In the genomic region with DNA sequence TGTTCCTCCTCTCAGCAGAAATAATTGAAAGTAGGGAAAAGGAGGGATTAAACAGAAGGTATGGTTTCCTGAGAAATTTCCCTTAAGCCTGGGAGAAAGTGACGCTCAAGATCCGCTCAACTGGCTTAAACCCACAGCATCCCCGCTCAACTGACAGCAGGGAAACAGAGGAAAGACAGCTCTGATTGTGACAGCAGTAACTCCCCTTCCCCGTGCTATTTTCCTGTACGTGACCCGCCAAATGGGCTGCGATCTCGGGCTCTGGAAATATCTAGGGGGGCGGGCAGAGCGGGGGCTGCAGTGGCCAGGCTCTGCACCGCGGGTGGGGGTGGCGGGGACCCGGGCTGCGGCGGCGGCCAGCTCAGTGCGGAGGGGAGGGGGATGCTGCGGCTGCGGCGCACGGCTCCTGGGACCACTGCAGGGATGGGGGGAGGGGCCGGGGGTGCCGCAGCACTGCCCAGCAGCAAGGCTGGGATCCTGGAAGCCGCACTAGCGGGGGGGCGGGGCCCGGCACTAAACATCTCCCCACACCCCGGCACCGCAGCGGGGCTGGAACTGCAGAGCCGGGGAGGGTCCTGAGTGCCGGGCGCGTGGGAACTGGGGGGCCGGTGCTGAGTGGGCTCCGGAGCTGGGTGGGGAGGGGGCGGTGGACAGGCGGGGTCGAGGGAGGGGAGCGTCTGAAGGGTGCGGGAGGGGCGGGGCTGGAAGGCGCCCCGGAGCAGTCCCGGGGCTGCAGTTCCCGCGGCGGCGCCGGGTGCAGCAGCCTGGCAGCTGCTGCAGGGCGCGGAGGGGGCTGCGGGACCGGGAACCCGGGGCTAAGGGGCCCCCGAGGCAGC, we compare ENCODE assay signal across 9 mouse cellular contexts. TPM values are rescaled to one million over a fixed set of nuclear protein-coding genes. Genes with fewer than 3 reads are reported as not detected.
DNase-seq lines count a peak whose midpoint lies in the region; ATAC-seq and TF ChIP-seq lines count a peak whose summit lies in the region.
"Had no signal": no experiment of that assay in that cellular context is flagged by ENCODE, and none has a peak within 500 bp of the region (broad histone marks: within the 10 kb centered on the region; RNA-seq: fewer than 3 reads in every experiment).

No protein-coding gene starts in this region.

- intact Hi-C loops in gastrocnemius, adult 2 months (cut with DNase I) = loop anchor here (5.0 kb wide), 1 partner anchor 61 kb away; a partner anchor contains a TSS

- peak overlapping the region; percentile 87 for H3K9ac ChIP-seq in heart, embryonic 16.5 days (ENCODE audit: low read length)
- H3K9ac ChIP-seq in liver, adult 2 months (ENCODE audit: low read depth, low read length) = peak overlapping the region; percentile 98

- peaks cover 34% of the 10 kb centered on the region for H3K79me2 ChIP-seq in liver, adult 2 months (ENCODE audit: control insufficient read depth, insufficient read depth, low read length)

- peak overlapping the region; percentile 70 for H3K4me2 ChIP-seq in heart, embryonic 16.5 days (ENCODE audit: low read depth, low read length)

- no peak for TF ChIP-seq POLR2A in liver, adult 2 months (IDR thresholded peaks at IDR 0.05; ENCODE audit: extremely low read depth, insufficient read depth, low read length)

- peak; percentile 25 for ATAC-seq in heart, embryonic 16.5 days (replicated peaks; ENCODE audit: extremely low read depth, insufficient read depth, low FRiP score)

- peaks cover 38% of the 10 kb centered on the region for H3K4me1 ChIP-seq in heart, embryonic 16.5 days (ENCODE audit: control insufficient read depth, insufficient read depth, low read length)
- peaks cover 4% of the 10 kb centered on the region; the same call in 1 of the 2 replicates for H3K4me1 ChIP-seq in liver, adult 2 months (ENCODE audit: control insufficient read depth, insufficient read depth, low read length)

- H3K27ac ChIP-seq in gastrocnemius, adult 2 months = peak overlapping the region; percentile 98
- peak overlapping the region; percentile 93 for H3K27ac ChIP-seq in heart, embryonic 16.5 days (ENCODE audit: low read length)
- H3K27ac ChIP-seq in liver, adult 2 months (replicated peaks; ENCODE audit: insufficient read depth, low read depth, low read length) = no peak overlapping the region
- H3K27ac ChIP-seq: macrophage had no signal

- WGBS in heart, embryonic 16.5 days = 1% methylated on average over 52 of the region's 57 CpGs
- WGBS in liver, adult 2 months = 6% methylated on average over 46 of the region's 57 CpGs

- DNase-seq in gastrocnemius, adult 2 months = peak; percentile 61
- DNase-seq in gastrocnemius, postnatal 25 days = no peak
- peak; percentile 54 for DNase-seq in CD4-positive, CD25-positive, alpha-beta regulatory T cell, adult 2 months (ENCODE audit: low read depth, low spot score)
- DNase-seq in cerebellum, postnatal 10 days = peak; percentile 65 to 75
- no peak for DNase-seq in liver, adult 2 months (ENCODE audit: extremely low read depth, low read depth, low spot score)
- DNase-seq in retina, postnatal 1 day = peak; percentile 73
- DNase-seq in urinary bladder, adult 18-20 months (ENCODE audit: low spot score in 2 of 2) = no peak

- peak overlapping the region; percentile 96 for H3K4me3 ChIP-seq in gastrocnemius, adult 2 months
- peak overlapping the region; percentile 80 for H3K4me3 ChIP-seq in heart, embryonic 16.5 days (ENCODE audit: low read length)
- H3K4me3 ChIP-seq in liver, adult 2 months (ENCODE audit: insufficient read depth, low read depth, low read length) = peak overlapping the region; percentile 100

- no peaks in the 10 kb centered on the region for H3K27me3 ChIP-seq in heart, embryonic 16.5 days (ENCODE audit: control insufficient read depth, insufficient read depth, low read length)
- no peaks in the 10 kb centered on the region for H3K27me3 ChIP-seq in liver, adult 2 months (ENCODE audit: control insufficient read depth, insufficient read depth, low read length)

- TF ChIP-seq CTCF in gastrocnemius, adult 2 months (IDR thresholded peaks at IDR 0.05) = no peak
- TF ChIP-seq CTCF in liver, adult 2 months (IDR thresholded peaks at IDR 0.05; ENCODE audit: low read depth, low read length) = no peak

- H3K36me3 ChIP-seq in heart, embryonic 16.5 days (ENCODE audit: control insufficient read depth, insufficient read depth) = peaks cover 21% of the 10 kb centered on the region
- 0 out of 2 replicates have a peak, but pooled peaks cover 2% of the 10 kb centered on the region for H3K36me3 ChIP-seq in liver, adult 2 months (ENCODE audit: control insufficient read depth, insufficient read depth, low read length)

- no peaks in the 10 kb centered on the region for H3K9me3 ChIP-seq in heart, embryonic 16.5 days (replicated peaks; ENCODE audit: control insufficient read depth, low read length)

RNA-seq across cellular contexts. Expression of a gene that starts 0.7 kb away (rescaled TPM):
- total RNA-seq in gastrocnemius, adult 2 months (2021) = 100 to 1,000 TPM; 162 to 163 TPM
- total RNA-seq in gastrocnemius, postnatal 25 days (2021) = 100 to 1,000 TPM; 149 to 190 TPM
- polyA plus RNA-seq in heart, embryonic 16.5 days (2015; fragmentation: Nextera tagmentation; extraction: Ambion mirVana) = 81.5 and 103 TPM in 2 replicates
- 7.9 and 9.9 TPM in 2 replicates for total RNA-seq in liver, adult 2 months (2014; rRNA removed)
- polyA plus RNA-seq in liver, adult 2 months (2012; rRNA removed) = 5.0 and 7.9 TPM in 2 replicates

RNA-seq across cellular contexts. Expression of a gene that starts 43.3 kb away (rescaled TPM):
- 10 to 100 TPM; 17.2 to 28.5 TPM for total RNA-seq in gastrocnemius, adult 2 months (2021)
- total RNA-seq in gastrocnemius, postnatal 25 days (2021) = 10 to 100 TPM; 19.1 to 19.6 TPM
- 1.2 and 1.9 TPM in 2 replicates for polyA plus RNA-seq in heart, embryonic 16.5 days (2015; fragmentation: Nextera tagmentation; extraction: Ambion mirVana)
- 1.2 and 2.1 TPM in 2 replicates for total RNA-seq in liver, adult 2 months (2014; rRNA removed)
- 0.19 and 0.57 TPM in 2 replicates for polyA plus RNA-seq in liver, adult 2 months (2012; rRNA removed)

RNA-seq across cellular contexts. Expression of a gene that starts 58.8 kb away (rescaled TPM):
- 1 to 10 TPM; 6.2 to 7.1 TPM for total RNA-seq in gastrocnemius, adult 2 months (2021)
- 1 to 10 TPM; 6.0 to 6.6 TPM for total RNA-seq in gastrocnemius, postnatal 25 days (2021)
- 16.2 and 17.2 TPM in 2 replicates for polyA plus RNA-seq in heart, embryonic 16.5 days (2015; fragmentation: Nextera tagmentation; extraction: Ambion mirVana)
- 10.8 and 13.2 TPM in 2 replicates for total RNA-seq in liver, adult 2 months (2014; rRNA removed)
- polyA plus RNA-seq in liver, adult 2 months (2012; rRNA removed) = 22.8 and 33.2 TPM in 2 replicates

Comparison
In these comparisons a context has a peak if more than half of its experiments do, and no peak if none do; other contexts are left out.
1. DNase-seq: peak in gastrocnemius, adult 2 months (single experiment), CD4-positive, CD25-positive, alpha-beta regulatory T cell, adult 2 months (single experiment), cerebellum, postnatal 10 days (2 of 2) and retina, postnatal 1 day (single experiment); none in gastrocnemius, postnatal 25 days (single experiment), liver, adult 2 months (single experiment) and urinary bladder, adult 18-20 months (0 of 2).
2. RNA of a gene that starts 0.7 kb away (total RNA-seq): 149 to 190 TPM in gastrocnemius, postnatal 25 days and 162 to 163 TPM in gastrocnemius, adult 2 months; 7.9 to 9.9 TPM in liver, adult 2 months; every median in the first group is over 10 times any median in the second.
3. Peak in every context shown above with its lines, with median percentiles within 50 percentile points of each other: H3K4me3 ChIP-seq.